Mouse (Mus musculus): Measurements from ENCODE around the gene H2al1j. TPM values are rescaled to one million over a fixed set of nuclear protein-coding genes. Genes with fewer than 3 reads are reported as not detected.

H2al1j gene
- not detected in 2 replicates for polyA plus RNA-seq (2012; rRNA removed; ENCODE audit: low replicate concordance)

GRCm38 (mm10) chrX:11327522-11327921 lies at the start of gene H2al1j:
Gene H2al1j, plus strand, starts transcription at chrX:11327822.

GRCm38 (mm10) chrX:11298957-11299356 lies 28.7 kb upstream of the H2al1j start, which contains the start of gene H2al1a:
Gene H2al1a, plus strand, starts transcription at chrX:11299257.

GRCm38 (mm10) chrX:11302132-11302531 lies 25.5 kb upstream of the H2al1j start, which contains the start of gene H2al1b:
Gene H2al1b, plus strand, starts transcription at chrX:11302432.

DNA sequence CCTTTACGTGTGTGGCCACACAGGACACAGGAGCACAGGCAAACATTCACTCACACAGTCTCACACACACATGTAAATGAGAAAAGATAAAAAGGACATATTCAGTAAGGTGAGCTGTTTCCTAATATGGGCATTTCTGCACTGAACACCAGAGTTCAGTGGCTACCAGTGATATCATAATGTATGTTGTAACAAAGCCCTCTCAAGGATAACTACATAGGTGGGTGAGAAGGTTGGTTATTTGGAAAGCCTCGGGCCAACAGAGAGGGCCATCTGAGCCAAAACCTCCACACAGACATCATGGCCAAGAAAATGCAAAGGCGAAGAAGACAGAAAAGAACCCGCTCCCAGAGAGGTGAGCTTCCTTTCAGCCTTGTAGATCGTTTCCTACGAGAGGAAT lies 22.3 kb upstream of the H2al1j start, which contains the start of gene H2al1c:
TSS of gene H2al1c (plus strand) at position 301 of the 400 bp plus-strand sequence.

GRCm38 (mm10) chrX:11308524-11308923 lies 19.1 kb upstream of the H2al1j start, which contains the start of gene H2al1d:
Gene H2al1d, plus strand, starts transcription at chrX:11308824.

DNA sequence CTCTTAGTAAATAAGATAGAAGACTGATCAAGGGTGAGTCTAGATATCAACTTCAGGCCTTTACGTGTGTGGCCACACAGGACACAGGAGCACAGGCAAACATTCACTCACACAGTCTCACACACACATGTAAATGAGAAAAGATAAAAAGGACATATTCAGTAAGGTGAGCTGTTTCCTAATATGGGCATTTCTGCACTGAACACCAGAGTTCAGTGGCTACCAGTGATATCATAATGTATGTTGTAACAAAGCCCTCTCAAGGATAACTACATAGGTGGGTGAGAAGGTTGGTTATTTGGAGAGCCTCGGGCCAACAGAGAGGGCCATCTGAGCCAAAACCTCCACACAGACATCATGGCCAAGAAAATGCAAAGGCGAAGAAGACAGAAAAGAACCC lies 16.0 kb upstream of the H2al1j start, which contains the start of gene H2al1e:
TSS of gene H2al1e (plus strand) at position 301 of the 400 bp plus-strand sequence.

GRCm38 (mm10) chrX:11314858-11315257 lies 12.8 kb upstream of the H2al1j start, which contains the start of gene H2al1f:
Gene H2al1f, plus strand, starts transcription at chrX:11315158.

DNA sequence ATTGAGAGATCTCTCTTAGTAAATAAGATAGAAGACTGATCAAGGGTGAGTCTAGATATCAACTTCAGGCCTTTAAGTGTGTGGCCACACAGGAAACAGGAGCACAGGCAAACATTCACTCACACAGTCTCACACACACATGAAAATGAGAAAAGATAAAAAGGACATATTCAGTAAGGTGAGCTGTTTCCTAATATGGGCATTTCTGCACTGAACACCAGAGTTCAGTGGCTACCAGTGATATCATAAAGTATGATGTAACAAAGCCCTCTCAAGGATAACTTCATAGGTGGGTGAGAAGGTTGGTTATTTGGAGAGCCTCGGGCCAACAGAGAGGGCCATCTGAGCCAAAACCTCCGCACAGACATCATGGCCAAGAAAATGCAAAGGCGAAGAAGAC lies 9.7 kb upstream of the H2al1j start, which contains the start of gene H2al1g:
TSS of gene H2al1g (plus strand) at position 301 of the 400 bp plus-strand sequence.

DNA sequence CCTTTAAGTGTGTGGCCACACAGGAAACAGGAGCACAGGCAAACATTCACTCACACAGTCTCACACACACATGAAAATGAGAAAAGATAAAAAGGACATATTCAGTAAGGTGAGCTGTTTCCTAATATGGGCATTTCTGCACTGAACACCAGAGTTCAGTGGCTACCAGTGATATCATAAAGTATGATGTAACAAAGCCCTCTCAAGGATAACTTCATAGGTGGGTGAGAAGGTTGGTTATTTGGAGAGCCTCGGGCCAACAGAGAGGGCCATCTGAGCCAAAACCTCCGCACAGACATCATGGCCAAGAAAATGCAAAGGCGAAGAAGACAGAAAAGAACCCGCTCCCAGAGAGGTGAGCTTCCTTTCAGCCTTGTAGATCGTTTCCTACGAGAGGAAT lies 6.4 kb upstream of the H2al1j start, which contains the start of gene H2al1h:
TSS of gene H2al1h (plus strand) at position 301 of the 400 bp plus-strand sequence.

GRCm38 (mm10) chrX:11324359-11324758 lies 3.3 kb upstream of the H2al1j start, which contains the start of gene H2al1i:
Gene H2al1i, plus strand, starts transcription at chrX:11324659.

Other genes with a start within 250 kb of the H2al1j start
- gene H2al1a, start 28.6 kb upstream of the H2al1j start, polyA plus RNA-seq (2012; rRNA removed; ENCODE audit: low replicate concordance), result not detected in 2 replicates
- gene H2al1b, start 25.4 kb upstream of the H2al1j start, polyA plus RNA-seq (2012; rRNA removed; ENCODE audit: low replicate concordance), result not detected in 2 replicates
- gene H2al1c, start 22.2 kb upstream of the H2al1j start, polyA plus RNA-seq (2012; rRNA removed; ENCODE audit: low replicate concordance), result not detected in 2 replicates
- gene H2al1d, start 19.0 kb upstream of the H2al1j start, polyA plus RNA-seq (2012; rRNA removed; ENCODE audit: low replicate concordance), result not detected in 2 replicates
- gene H2al1e, start 15.9 kb upstream of the H2al1j start, polyA plus RNA-seq (2012; rRNA removed; ENCODE audit: low replicate concordance), result not detected in 2 replicates
- gene H2al1f, start 12.7 kb upstream of the H2al1j start, polyA plus RNA-seq (2012; rRNA removed; ENCODE audit: low replicate concordance), result not detected in 2 replicates
- gene H2al1g, start 9.6 kb upstream of the H2al1j start, polyA plus RNA-seq (2012; rRNA removed; ENCODE audit: low replicate concordance), result not detected in 2 replicates
- not detected in 2 replicates for gene H2al1h, start 6.3 kb upstream of the H2al1j start, polyA plus RNA-seq (2012; rRNA removed; ENCODE audit: low replicate concordance)
- not detected in 2 replicates for gene H2al1i, start 3.2 kb upstream of the H2al1j start, polyA plus RNA-seq (2012; rRNA removed; ENCODE audit: low replicate concordance)